Mouse (Mus musculus): ENCODE measurements around the gene Gm49378. TPM values are rescaled to one million over a fixed set of nuclear protein-coding genes. Genes with fewer than 3 reads are reported as not detected.

Gene Gm49378
- polyA plus RNA-seq, 1 experiment from 2014 or later = 2.4 TPM

DNA sequence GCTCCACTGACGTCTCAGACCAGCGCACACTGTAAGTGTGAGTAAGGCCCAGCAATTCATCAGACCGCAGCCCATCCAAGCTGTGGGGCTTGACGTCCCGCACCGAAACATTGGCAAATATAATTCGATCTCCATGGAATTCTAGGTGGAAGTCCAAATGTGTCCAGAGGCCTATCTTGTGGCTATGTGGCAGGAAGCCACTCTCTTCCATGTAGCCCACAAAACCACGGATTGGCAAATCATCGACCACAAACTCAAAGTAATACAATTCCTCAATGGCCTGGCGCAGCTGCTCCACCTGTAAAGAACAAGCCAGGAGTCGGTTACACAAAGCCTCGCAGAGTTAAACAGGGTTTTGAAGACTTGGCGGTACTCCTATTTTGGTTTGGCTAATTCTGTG, 3.6 kb upstream of the Gm49378 start:
- Histone ChIP-seq H3K4me3 (ENCODE audit: low read depth, low read length) (no peak overlapping the region), H3K4me2 (ENCODE audit: low read length) (no peak overlapping the region), H3K27me3 (ENCODE audit: control insufficient read depth, insufficient read depth, low read depth, low read length) (no peaks in the 10 kb centered on the region), H3K27ac (ENCODE audit: low read length) (no peak overlapping the region), H3K4me1 (ENCODE audit: control insufficient read depth, insufficient read depth, low read length) (peaks cover 16% of the 10 kb centered on the region), H3K9me3 (replicated peaks; ENCODE audit: control insufficient read depth, low read length, poor library complexity, severe bottlenecking) (no peaks in the 10 kb centered on the region), H3K36me3 (ENCODE audit: control insufficient read depth, insufficient read depth, low read length) (peaks cover 8% of the 10 kb centered on the region), H3K9ac (ENCODE audit: low read depth, low read length) (no peak overlapping the region)
- WGBS = 98% methylated on average over 13 of the region's 13 CpGs
- ATAC-seq = no peak

DNA sequence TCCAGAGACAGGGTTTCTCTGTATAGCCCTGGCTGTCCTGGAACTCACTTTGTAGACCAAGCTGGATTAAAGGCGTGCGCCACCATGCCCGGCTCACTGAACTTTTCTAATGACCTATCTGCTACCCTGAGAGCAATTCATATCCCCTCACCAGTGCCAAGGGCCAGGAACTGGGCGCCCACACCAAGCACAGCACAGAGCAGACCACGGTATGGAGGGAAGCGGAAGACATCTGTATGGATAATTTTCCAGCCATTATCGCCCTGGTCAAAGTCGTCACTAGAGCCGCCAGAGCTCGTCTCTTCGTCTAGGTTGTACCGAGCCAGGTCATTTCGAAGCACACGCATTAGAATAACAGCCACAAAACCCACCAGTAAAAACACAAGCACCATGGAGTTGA, 3.1 kb upstream of the Gm49378 start:
- Histone ChIP-seq H3K4me2 (ENCODE audit: low read length) (no peak overlapping the region), H3K27me3 (ENCODE audit: control insufficient read depth, insufficient read depth, low read depth, low read length) (no peaks in the 10 kb centered on the region), H3K9me3 (replicated peaks; ENCODE audit: control insufficient read depth, low read length, poor library complexity, severe bottlenecking) (no peaks in the 10 kb centered on the region), H3K27ac (ENCODE audit: low read length) (no peak overlapping the region), H3K9ac (ENCODE audit: low read depth, low read length) (no peak overlapping the region), H3K4me3 (ENCODE audit: low read depth, low read length) (no peak overlapping the region), H3K4me1 (ENCODE audit: control insufficient read depth, insufficient read depth, low read length) (peaks cover 20% of the 10 kb centered on the region), H3K36me3 (ENCODE audit: control insufficient read depth, insufficient read depth, low read length) (peaks cover 8% of the 10 kb centered on the region)
- 98% methylated on average over 14 of the region's 14 CpGs for WGBS
- no peak for ATAC-seq

DNA sequence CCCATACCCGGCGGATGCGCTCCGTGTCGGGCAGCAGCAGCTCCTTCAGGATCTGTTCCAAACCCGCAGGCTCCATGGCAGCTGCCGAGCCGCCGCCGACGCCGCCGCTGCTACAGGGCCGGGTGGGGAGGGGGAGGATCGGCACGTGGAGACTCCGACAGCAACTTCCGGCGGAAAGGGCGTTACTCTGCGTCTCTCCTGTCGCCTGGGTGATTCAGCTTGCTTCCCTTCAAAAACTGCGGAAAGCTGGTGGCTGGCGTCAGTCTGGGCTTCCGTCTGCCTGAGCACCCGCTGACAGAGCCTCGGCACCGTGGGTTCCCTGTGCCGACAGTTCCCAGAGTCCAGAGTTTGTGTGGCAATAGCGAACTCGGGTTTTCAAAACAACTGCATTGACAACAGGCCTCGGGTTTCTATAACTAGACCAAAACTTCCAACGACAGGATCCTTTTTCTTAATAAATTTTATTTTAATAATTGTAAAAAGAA, 2.1 kb downstream of the Gm49378 start, which contains the start of gene Ipo4:
Gene Ipo4, minus strand, starts transcription at position 435 of the 485 bp plus-strand sequence.
- peaks cover 25% of the 10 kb centered on the region for H3K36me3 ChIP-seq (ENCODE audit: control insufficient read depth, insufficient read depth, low read length)
- H3K9ac ChIP-seq (ENCODE audit: low read depth, low read length) = peak within 1 kb of the TSS; percentile 91
- no peaks in the 10 kb centered on the region for H3K27me3 ChIP-seq (ENCODE audit: control insufficient read depth, insufficient read depth, low read depth, low read length)
- peak within 1 kb of the TSS; percentile 78 for H3K4me3 ChIP-seq (ENCODE audit: low read depth, low read length)
- no peaks in the 10 kb centered on the region for H3K9me3 ChIP-seq (replicated peaks; ENCODE audit: control insufficient read depth, low read length, poor library complexity, severe bottlenecking)
- peak within 1 kb of the TSS; percentile 97 for H3K4me2 ChIP-seq (ENCODE audit: low read length)
- peak; percentile 94 for ATAC-seq
- 2% methylated on average over 31 of the region's 33 CpGs for WGBS
- H3K4me1 ChIP-seq (ENCODE audit: control insufficient read depth, insufficient read depth, low read length) = peaks cover 13% of the 10 kb centered on the region
- H3K27ac ChIP-seq (ENCODE audit: low read length) = peak within 1 kb of the TSS; percentile 81

DNA sequence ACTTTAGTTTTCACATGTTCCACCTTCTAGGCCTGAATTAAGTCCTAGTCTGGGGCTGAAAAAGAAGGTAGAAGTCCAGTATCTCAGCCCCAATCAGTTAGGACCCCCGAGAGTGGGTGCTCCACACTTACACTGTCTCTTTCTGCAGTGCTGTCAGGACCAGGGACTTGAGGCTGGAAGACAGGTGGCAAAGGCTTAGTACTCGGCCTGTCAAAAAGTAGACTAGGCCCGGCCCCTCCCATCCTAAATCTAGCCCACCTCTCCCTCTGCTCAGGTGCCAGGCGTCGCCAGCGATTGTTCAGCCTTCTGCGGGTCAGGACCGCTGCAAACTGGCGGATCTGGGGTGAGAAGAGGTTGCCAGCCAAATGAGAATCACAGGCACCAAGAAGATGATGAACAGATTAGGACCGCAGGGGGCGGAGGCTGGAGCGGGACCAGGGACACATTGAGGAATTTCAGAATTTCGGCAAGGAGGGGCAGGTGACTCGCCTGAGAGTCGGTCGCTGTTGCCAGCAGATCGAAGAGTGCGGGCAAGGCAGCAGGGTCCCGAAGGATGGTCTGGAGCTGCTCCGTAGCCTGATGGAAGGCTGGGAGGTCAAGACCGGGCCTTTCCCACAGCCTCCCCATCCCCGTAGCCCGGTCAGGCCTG, 2.7 kb downstream of the Gm49378 start:
- 3% methylated on average over 23 of the region's 23 CpGs for WGBS
- Histone ChIP-seq H3K27me3 (ENCODE audit: control insufficient read depth, insufficient read depth, low read depth, low read length) (no peaks in the 10 kb centered on the region), H3K4me3 (ENCODE audit: low read depth, low read length) (peak overlapping the region; percentile 78), H3K36me3 (ENCODE audit: control insufficient read depth, insufficient read depth, low read length) (peaks cover 26% of the 10 kb centered on the region), H3K9me3 (replicated peaks; ENCODE audit: control insufficient read depth, low read length, poor library complexity, severe bottlenecking) (no peaks in the 10 kb centered on the region), H3K27ac (ENCODE audit: low read length) (peak overlapping the region; percentile 81), H3K4me2 (ENCODE audit: low read length) (peak overlapping the region; percentile 97), H3K4me1 (ENCODE audit: control insufficient read depth, insufficient read depth, low read length) (peaks cover 13% of the 10 kb centered on the region), H3K9ac (ENCODE audit: low read depth, low read length) (peak overlapping the region; percentile 91)
- ATAC-seq = peak; percentile 27

DNA sequence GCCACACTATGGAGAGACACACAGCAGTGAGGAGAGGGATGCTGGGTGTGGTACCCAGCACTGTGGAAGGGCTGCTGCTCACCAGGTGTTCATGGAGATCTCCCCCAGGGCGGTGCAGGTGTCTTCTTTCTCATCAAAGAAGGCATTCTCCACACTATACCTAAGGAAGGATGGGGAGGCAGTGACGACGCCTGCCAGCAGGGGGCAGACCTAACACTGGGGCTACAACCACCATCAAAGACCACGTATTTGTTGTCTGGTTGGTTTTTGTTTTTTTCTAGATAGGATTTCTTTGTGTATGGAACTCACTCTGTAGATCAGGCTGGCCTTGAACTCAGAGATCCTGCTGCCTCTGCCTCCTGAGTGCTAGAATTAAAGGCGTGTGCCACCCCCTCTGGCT, 8.4 kb downstream of the Gm49378 start:
- H3K27ac ChIP-seq (ENCODE audit: low read length) = no peak overlapping the region
- H3K9me3 ChIP-seq (replicated peaks; ENCODE audit: control insufficient read depth, low read length, poor library complexity, severe bottlenecking) = no peaks in the 10 kb centered on the region
- 47% methylated on average over 5 of the region's 5 CpGs for WGBS

DNA sequence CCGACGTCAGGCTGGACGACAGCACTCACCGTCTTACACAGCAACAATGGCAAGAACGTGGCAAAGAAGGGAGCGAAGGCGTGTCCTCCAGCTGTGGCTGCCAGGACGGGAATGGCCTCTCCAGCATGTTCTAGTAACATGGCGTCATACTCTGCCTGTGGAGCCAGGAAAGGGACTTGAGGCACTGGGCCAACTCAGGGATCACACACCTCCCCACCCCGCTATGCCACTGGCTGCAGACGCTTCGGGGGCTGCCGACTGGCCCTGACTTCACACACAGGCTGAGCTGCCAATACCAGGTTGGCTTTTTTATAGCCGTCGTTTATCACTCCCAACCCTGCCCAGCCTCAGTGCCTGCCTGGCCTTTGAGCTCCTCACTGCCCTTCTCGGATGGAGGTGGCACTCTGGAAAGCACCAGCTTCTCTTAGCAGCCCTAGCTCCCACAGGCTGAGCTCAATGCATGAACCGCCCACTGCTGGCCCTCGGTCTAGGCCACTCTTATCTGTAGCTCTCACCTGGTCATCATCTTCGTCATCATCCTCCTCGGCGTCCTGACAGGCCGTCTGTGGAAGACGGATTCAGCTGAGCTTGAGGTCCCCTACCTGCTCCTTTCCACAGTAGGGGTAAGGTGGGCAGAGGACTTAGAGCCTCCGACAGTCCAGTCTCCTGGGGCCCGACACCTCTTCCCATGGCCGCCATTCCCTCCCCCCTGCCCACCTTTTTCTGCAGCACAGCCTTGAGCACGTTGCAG, 9.4 kb downstream of the Gm49378 start:
- Histone ChIP-seq H3K4me2 (ENCODE audit: low read length) (no peak overlapping the region), H3K27me3 (ENCODE audit: control insufficient read depth, insufficient read depth, low read depth, low read length) (no peaks in the 10 kb centered on the region), H3K36me3 (ENCODE audit: control insufficient read depth, insufficient read depth, low read length) (peaks cover 59% of the 10 kb centered on the region), H3K9me3 (replicated peaks; ENCODE audit: control insufficient read depth, low read length, poor library complexity, severe bottlenecking) (no peaks in the 10 kb centered on the region), H3K27ac (ENCODE audit: low read length) (no peak overlapping the region), H3K4me1 (ENCODE audit: control insufficient read depth, insufficient read depth, low read length) (no peaks in the 10 kb centered on the region), H3K4me3 (ENCODE audit: low read depth, low read length) (no peak overlapping the region), H3K9ac (ENCODE audit: low read depth, low read length) (no peak overlapping the region)
- ATAC-seq = no peak
- WGBS = 97% methylated on average over 26 of the region's 27 CpGs

More for the DNA sequence above, 8.4 kb downstream of the Gm49378 start:
- ATAC-seq = no peak
- Histone ChIP-seq H3K4me3 (ENCODE audit: low read depth, low read length) (no peak overlapping the region), H3K36me3 (ENCODE audit: control insufficient read depth, insufficient read depth, low read length) (peaks cover 61% of the 10 kb centered on the region), H3K9ac (ENCODE audit: low read depth, low read length) (no peak overlapping the region), H3K4me2 (ENCODE audit: low read length) (no peak overlapping the region), H3K27me3 (ENCODE audit: control insufficient read depth, insufficient read depth, low read depth, low read length) (no peaks in the 10 kb centered on the region), H3K4me1 (ENCODE audit: control insufficient read depth, insufficient read depth, low read length) (0 out of 2 replicates have a peak, but pooled peaks cover 1% of the 10 kb centered on the region)

DNA sequence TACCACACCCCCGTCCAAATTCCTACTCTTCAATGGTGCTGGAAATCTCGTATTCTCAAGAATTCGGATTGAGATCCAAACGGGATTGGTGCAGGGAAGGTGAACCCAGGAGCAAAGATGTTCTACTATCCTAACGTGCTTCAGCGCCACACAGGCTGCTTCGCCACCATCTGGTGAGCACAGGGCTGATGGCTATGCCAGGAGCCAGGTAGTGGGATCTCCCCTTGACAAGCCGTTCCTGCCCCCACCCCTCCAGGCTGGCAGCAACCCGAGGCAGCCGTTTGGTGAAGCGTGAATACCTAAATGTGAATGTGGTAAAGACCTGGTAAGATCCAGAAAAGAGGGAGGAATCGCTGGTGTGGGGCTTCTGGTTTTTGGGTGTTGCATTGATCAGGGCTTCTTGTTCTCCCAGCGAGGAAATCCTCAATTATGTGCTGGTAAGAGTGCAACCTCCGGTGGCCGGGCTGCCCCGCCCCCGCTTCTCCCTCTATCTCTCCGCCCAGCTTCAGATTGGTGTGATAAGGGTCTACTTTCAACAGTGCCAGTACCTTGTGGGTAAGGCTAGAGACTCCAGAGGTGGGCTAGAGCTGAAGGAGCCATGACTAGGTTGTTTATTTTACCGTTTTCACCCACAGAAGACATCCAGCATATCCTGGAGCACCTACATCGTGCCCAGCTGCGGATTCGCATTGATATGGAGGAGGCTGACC, 19.1 kb downstream of the Gm49378 start:
- H3K36me3 ChIP-seq (ENCODE audit: control insufficient read depth, insufficient read depth, low read length) = 0 out of 2 replicates have a peak, but pooled peaks cover 2% of the 10 kb centered on the region
- no peak for ATAC-seq
- H3K9ac ChIP-seq (ENCODE audit: low read depth, low read length) = no peak overlapping the region
- peak overlapping the region; percentile 26; the same call in 1 of the 2 replicates for H3K4me2 ChIP-seq (ENCODE audit: low read length)
- H3K27me3 ChIP-seq (ENCODE audit: control insufficient read depth, insufficient read depth, low read depth, low read length) = no peaks in the 10 kb centered on the region
- no peaks in the 10 kb centered on the region for H3K9me3 ChIP-seq (replicated peaks; ENCODE audit: control insufficient read depth, low read length, poor library complexity, severe bottlenecking)
- 54% methylated on average over 22 of the region's 22 CpGs for WGBS
- H3K4me1 ChIP-seq (ENCODE audit: control insufficient read depth, insufficient read depth, low read length) = no peaks in the 10 kb centered on the region
- H3K27ac ChIP-seq (ENCODE audit: low read length) = no peak overlapping the region
- H3K4me3 ChIP-seq (ENCODE audit: low read depth, low read length) = peak overlapping the region; percentile 26

DNA sequence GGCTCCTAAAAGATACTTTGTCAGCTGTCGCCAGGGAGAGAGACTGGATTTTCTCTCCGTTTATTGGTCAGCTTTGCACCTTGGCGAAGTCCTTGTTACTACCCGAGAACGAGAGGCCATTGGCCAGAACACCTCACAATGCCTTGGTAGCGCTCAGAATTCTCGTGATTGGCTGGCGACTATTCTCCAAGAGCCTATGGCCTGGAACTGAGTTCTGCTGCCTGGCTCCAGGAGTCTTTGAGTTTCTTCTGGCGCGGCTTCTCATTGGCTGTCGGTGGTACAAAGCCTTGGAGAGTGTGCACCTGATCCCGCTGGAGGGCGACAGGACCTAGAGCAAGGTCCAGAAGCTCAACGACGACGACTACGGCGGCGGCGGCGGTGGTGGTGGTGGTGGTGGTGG, 19.9 kb downstream of the Gm49378 start, which contains the start of gene Rec8:
Gene Rec8, plus strand, starts transcription at position 216 of the 400 bp plus-strand sequence.
- WGBS = 29% methylated on average over 21 of the region's 21 CpGs
- H3K4me2 ChIP-seq (ENCODE audit: low read length) = peak within 1 kb of the TSS; percentile 26; the same call in 1 of the 2 replicates
- no peak within 1 kb of the TSS for H3K27ac ChIP-seq (ENCODE audit: low read length)
- ATAC-seq = peak; percentile 79
- peak within 1 kb of the TSS; percentile 26 for H3K4me3 ChIP-seq (ENCODE audit: low read depth, low read length)
- no peaks in the 10 kb centered on the region for H3K4me1 ChIP-seq (ENCODE audit: control insufficient read depth, insufficient read depth, low read length)
- no peaks in the 10 kb centered on the region for H3K36me3 ChIP-seq (ENCODE audit: control insufficient read depth, insufficient read depth, low read length)
- H3K9me3 ChIP-seq (replicated peaks; ENCODE audit: control insufficient read depth, low read length, poor library complexity, severe bottlenecking) = no peaks in the 10 kb centered on the region
- H3K27me3 ChIP-seq (ENCODE audit: control insufficient read depth, insufficient read depth, low read depth, low read length) = no peaks in the 10 kb centered on the region
- H3K9ac ChIP-seq (ENCODE audit: low read depth, low read length) = no peak within 1 kb of the TSS

All from midbrain, embryonic 16.5 days (tissue).